Mouse (Mus musculus) testis, adult 2 months (tissue): ENCODE measurements around the gene Pex16. TPM values are rescaled to one million over a fixed set of nuclear protein-coding genes. Genes with fewer than 3 reads are reported as not detected.
A peak's percentile ranks its signal among the peaks of the same experiment; 100 is the strongest.

Source experiments
- H3K27ac ChIP-seq: fragments of 200-500 bp; 2 replicates; pipeline ENCODE4 v1.5.1; 2012; ENCODE audit warnings: low read depth, low read length; ENCODE audit not compliant: control insufficient read depth, insufficient read depth
- H3K27me3 ChIP-seq: fragments of 200-500 bp; 2 replicates; pipeline ENCODE4 v1.6.1; 2012; ENCODE audit warnings: mild to moderate bottlenecking, low read length, moderate library complexity; ENCODE audit not compliant: control insufficient read depth, insufficient read depth
- H3K36me3 ChIP-seq: fragments of 200-500 bp; 2 replicates; pipeline ENCODE4 v1.6.1; 2012; ENCODE audit warnings: mild to moderate bottlenecking, low read length; ENCODE audit not compliant: control insufficient read depth, insufficient read depth
- H3K4me1 ChIP-seq: fragments of 200-500 bp; 2 replicates; pipeline ENCODE4 v1.6.1; 2012; ENCODE audit warnings: low read length; ENCODE audit not compliant: control insufficient read depth, insufficient read depth
- H3K4me3 ChIP-seq: fragments of 200-500 bp; 2 replicates; pipeline ENCODE4 v1.5.1; 2012; ENCODE audit warnings: low read depth, mild to moderate bottlenecking, low read length, moderate library complexity, mixed read lengths; ENCODE audit not compliant: control insufficient read depth
- CTCF ChIP-seq: fragments of 200-500 bp; IDR thresholded peaks from 2 replicates; pipeline ENCODE4 v1.5.1; 2012; ENCODE audit warnings: low read depth, mild to moderate bottlenecking, inconsistent platforms, low read length, moderate library complexity; ENCODE audit not compliant: control insufficient read depth, insufficient read depth, insufficient replicate concordance
- POLR2A ChIP-seq: fragments of 200-500 bp; IDR thresholded peaks from 2 replicates; pipeline ENCODE4 v1.6.1; 2012; ENCODE audit warnings: low read depth, mild to moderate bottlenecking, inconsistent platforms, low read length, moderate library complexity; ENCODE audit not compliant: control insufficient read depth
- polyA plus RNA-seq: library from polyadenylated mRNA; depleted of rRNA; stranded (reverse); fragments of >200 nt; gene quantifications from 2 replicates; pipeline ENCODE4 v1.2.3, GENCODE M21; 2012

Gene Pex16
- polyA plus RNA-seq, 1 experiment = 89.9 TPM

DNA sequence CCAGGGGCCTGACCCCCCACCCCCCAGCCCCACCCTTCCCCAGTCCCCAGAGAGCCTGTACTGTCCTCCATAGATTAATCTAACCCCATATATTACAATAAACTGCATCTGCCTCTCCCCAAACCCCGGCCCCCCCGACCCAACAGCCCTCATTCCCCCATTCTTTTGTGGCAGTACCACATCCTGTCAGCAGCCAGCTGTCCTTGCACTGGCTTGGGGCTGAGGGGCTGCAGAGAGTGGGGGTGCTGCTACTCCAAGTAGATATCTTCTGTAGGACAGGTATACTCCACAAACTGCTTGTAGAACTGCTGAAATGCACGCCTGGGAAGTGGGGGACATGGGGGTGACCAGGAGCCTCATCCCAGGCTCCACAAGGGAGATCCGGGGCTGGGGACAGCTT is 9.6 kb downstream of the Pex16 start:
- Histone ChIP-seq H3K36me3 (no peaks in the 10 kb centered on the region), H3K27me3 (no peaks in the 10 kb centered on the region), H3K4me3 (peak overlapping the region; percentile 78), H3K4me1 (peaks cover 6% of the 10 kb centered on the region), H3K27ac (no peak overlapping the region)
- TF ChIP-seq CTCF (no peak), POLR2A (no peak)

DNA sequence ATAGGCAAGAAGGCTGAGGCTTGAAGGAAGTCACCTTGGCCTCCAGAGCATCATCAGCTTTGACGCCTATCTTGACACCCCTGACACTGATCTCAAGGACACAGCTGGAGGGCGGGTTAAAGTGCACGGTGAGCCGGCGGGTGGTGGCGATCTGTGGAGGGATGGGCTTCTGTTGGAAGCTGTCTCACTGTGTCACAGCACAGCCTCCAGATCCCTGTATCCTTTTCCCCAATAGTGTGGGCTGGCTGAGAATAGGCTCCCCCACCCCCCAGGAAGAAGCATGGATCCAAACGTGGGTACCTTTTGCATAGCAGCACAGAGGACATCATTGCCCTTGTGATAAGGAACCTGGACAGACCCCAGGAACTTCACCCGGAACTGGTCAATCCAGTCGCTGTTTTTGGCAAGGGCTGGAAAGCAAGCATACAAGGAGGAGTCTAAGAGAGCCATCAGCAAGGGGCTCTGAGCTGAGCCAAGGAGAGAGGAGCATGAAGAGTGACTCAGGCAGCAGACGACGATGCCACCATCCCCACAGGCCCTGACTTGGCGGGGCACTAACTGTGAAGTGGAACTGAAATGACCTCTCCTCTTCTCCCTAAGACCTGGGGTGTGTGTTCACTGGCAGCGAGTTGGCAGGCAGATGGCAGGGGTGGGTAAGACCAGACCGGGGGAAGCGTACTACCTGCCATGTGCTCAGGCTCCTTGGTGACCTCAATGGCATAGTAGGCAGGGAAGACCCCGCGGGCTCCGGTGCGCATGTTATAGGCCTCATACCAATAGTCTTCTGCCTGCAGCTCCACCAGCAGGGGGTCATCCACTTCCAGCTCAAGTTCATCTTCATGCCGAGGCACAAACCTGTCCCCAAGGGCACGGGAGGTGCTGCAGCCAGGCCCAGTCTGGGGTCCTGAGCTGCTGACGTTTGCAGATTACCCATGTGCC is 10.9 kb downstream of the Pex16 start:
- H3K27me3 ChIP-seq = no peaks in the 10 kb centered on the region
- peaks cover 10% of the 10 kb centered on the region for H3K4me1 ChIP-seq
- H3K4me3 ChIP-seq = peak overlapping the region; percentile 68
- no peaks in the 10 kb centered on the region for H3K36me3 ChIP-seq
- TF ChIP-seq CTCF (no peak), POLR2A (no peak)
- H3K27ac ChIP-seq = no peak overlapping the region

DNA sequence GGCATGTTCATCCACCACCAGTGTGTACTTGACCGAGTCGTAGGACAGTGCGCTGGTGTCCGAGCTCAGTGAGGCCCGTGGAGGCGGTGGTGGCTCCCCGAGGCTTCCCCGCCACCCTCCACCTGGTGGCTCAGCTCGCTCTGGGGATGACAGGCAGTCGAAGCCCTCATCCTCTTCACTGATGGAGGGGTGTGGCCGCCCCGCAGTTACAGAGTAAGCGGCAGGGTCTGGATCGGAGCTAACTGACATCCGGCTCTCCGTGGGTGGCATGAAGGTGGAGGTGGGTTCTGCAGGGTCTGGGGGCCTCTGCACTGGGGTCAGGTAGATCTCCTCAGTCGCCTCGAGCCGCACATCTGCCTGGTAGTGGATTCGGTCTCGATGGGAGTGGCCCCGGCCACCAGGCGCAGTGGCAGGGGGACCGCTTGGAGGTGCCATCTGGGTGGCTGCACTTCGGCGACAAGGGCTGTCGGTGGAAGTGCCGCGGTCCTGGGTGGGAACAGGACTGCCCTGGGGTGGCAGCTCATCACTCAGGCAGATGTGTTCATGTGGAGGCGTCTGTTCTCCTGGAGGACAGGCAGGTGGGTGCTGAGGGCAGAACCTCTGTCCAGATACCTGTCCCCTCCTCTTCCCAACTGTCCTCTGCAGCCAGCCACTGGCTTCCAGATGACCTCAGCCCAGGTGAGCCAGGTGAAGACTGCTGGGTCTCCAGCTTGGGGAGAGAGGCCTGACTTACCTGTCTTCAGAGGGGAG is 12.5 kb downstream of the Pex16 start:
- TF ChIP-seq CTCF (no peak), POLR2A (0 out of 2 replicates have a peak, but pooled peaks have one; percentile 4)
- Histone ChIP-seq H3K27ac (no peak overlapping the region), H3K27me3 (no peaks in the 10 kb centered on the region), H3K36me3 (no peaks in the 10 kb centered on the region), H3K4me3 (peak overlapping the region; percentile 12), H3K4me1 (peaks cover 15% of the 10 kb centered on the region)

DNA sequence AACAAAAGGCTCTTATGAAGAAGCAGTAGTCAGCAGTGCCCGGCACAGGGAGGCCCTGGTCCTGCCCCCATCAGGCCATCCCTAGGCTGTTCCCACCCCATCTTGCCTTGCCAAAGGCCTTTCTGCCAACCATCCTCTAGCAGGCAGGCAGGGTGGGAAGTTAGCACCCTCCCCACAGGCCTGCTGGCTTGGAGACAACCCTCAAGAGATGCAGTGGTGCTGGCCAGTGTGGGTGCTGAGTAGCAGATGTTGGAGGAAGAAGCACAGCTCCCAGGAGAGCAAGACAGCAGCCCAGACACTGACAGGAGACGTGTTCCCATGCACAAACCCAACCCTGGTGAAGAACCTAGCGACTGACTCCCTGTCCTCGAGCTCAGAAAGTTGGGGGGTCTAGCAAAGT is 13.2 kb downstream of the Pex16 start:
- peak overlapping the region; percentile 0 for H3K4me3 ChIP-seq
- TF ChIP-seq CTCF (no peak), POLR2A (no peak)
- peaks cover 22% of the 10 kb centered on the region for H3K4me1 ChIP-seq
- no peak overlapping the region for H3K27ac ChIP-seq
- no peaks in the 10 kb centered on the region for H3K36me3 ChIP-seq
- H3K27me3 ChIP-seq = no peaks in the 10 kb centered on the region

- H3K36me3 ChIP-seq = no peaks in the 10 kb centered on the region
- H3K27ac ChIP-seq = no peak overlapping the region
- H3K4me3 ChIP-seq = peak overlapping the region; percentile 81
- no peaks in the 10 kb centered on the region for H3K27me3 ChIP-seq
- TF ChIP-seq CTCF (no peak), POLR2A (peak; percentile 61; the same call in 1 of the 2 replicates)
- H3K4me1 ChIP-seq = peaks cover 23% of the 10 kb centered on the region
These were observed 13.6 kb downstream of the Pex16 start for GRCm38 (mm10) chr2:92388081-92388517.

DNA sequence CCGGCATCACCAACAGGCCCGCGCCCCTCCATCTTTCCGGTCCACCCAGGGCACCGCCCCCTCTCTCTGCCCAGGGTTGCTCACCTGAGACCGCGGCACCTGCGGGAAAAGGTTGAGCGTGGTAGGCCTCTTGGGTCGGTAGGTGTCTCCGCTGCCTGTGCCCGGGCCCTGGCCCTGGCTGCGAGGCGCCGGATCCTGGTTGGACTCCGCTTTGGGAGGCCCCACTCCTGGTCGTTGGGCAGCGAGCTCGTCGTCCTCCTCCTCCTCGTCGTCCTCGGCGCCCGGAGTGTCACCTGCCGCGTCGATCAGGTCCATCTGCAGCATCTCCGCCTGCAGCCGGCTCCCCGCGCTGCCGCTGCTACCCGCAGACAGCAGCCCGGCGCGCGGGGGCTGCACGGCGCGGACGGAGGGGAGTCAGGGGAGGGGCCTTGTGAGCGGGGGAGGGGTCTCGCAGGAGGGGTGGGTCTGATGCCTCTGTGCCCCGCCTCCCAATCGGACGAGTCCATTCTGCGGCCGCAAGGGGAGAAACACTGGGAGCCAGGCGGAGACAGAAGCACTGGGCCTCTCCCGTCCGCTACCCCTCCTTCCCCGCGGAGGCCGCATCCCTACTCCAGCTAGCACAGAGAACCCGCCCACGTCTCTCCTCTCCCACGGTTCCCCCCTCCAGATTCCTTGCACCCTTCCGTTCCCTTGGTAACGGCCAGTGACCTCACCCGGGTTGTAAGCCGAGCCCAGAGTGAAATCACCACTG is 14.6 kb downstream of the Pex16 start:
- H3K27ac ChIP-seq = no peak overlapping the region

More for the DNA sequence above, 14.6 kb downstream of the Pex16 start:
- peaks cover 23% of the 10 kb centered on the region for H3K4me1 ChIP-seq
- H3K27me3 ChIP-seq = no peaks in the 10 kb centered on the region
- peak overlapping the region; percentile 81 for H3K4me3 ChIP-seq
- peak; percentile 21 for TF ChIP-seq POLR2A
- no peak for TF ChIP-seq CTCF
- H3K36me3 ChIP-seq = no peaks in the 10 kb centered on the region
